Mouse (Mus musculus) central nervous system, embryonic 14 days (tissue): ENCODE measurements around the gene Lipc. TPM values are rescaled to one million over a fixed set of nuclear protein-coding genes. Genes with fewer than 3 reads are reported as not detected.

Experiments used
- polyA plus RNA-seq: library from polyadenylated mRNA; depleted of rRNA; stranded (reverse); fragments of >200 nt; gene quantifications from 2 replicates; pipeline ENCODE4 v1.2.3, GENCODE M21; 2012; rRNA removed

Gene Lipc
- polyA plus RNA-seq, result 0.05 and 0.08 TPM in 2 replicates

DNA sequence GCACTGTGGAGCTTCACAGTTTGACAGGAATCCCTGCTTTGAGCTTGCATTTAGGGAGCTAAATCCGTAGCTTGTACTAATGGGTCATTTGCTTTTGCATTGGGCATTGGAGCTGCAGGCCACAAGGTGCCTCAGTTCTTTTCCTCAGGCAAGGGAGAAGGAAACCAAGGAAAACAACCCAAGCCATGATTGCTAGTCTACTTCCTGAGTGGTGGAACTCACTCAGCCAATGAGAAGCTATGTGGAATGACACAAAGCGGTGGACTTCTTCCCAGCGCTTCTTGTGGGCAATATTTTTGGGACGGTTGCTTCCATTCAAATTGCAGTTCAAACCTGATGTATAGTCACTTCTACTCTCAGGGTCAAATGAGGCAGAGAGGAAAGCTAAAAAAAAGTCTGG lies at the start of gene Lipc:
Gene Lipc (minus strand): TSS at position 101 of the 400 bp plus-strand sequence.

Other genes starting within 250 kb of the Lipc start
- 0.34 and 0.39 TPM in 2 replicates for gene Aqp9, start 216.5 kb upstream of the Lipc start, polyA plus RNA-seq